ENCODE assay signal across 26 mouse cellular contexts in the genomic region with DNA sequence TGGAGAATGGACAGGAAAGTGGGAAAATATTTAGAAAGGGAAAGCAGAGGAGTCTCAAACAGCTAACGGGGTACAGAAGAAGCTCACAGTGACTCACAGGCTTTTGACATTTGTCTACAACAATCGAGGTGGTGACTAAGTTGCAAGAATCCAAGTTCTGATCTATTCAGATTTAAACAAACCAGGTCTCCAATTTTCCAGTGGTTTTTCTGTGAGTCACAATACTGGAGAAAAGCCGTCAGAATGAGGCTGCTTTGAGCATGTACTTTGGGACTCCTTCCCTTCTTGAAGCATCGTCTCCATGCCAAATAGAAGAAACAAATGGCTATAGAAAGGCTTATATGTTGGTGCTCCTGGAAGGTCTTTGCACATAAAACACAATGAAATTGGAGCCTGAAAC.
"Had no signal": no experiment of that assay in that cellular context is flagged by ENCODE, and none has a peak within 500 bp of the region (broad histone marks: within the 10 kb centered on the region; RNA-seq: fewer than 3 reads in every experiment).

No protein-coding gene starts in this region.

- DNase-seq: gastrocnemius, postnatal 25 days; heart, adult 18-20 months; heart, postnatal 10 days; heart, postnatal 4 days; kidney, adult 11 months; kidney, adult 2 months; kidney, adult 9 months; kidney, postnatal 14 days; kidney, postnatal 36 days; layer of hippocampus, adult 9-11 months; liver; liver, embryonic 13.5 days had no signal

- H3K4me2 ChIP-seq: heart, embryonic 12.5 days; hindbrain, embryonic 12.5 days; hindbrain, embryonic 14.5 days; kidney, embryonic 15.5 days; limb, embryonic 12.5 days; liver, embryonic 11.5 days; liver, embryonic 13.5 days; liver, embryonic 15.5 days had no signal

- H3K9me3 ChIP-seq: heart, embryonic 10.5 days; heart, embryonic 12.5 days; hindbrain, embryonic 10.5 days; hindbrain, embryonic 12.5 days; kidney, embryonic 15.5 days; limb, embryonic 10.5 days; limb, embryonic 12.5 days; liver, embryonic 13.5 days; liver, embryonic 15.5 days had no signal

- H3K36me3 ChIP-seq: heart, embryonic 10.5 days; heart, embryonic 12.5 days; hindbrain, embryonic 10.5 days; hindbrain, embryonic 12.5 days; kidney, embryonic 15.5 days; limb, embryonic 10.5 days; limb, embryonic 12.5 days; liver, embryonic 13.5 days; liver, embryonic 15.5 days had no signal

- H3K9ac ChIP-seq: heart, embryonic 12.5 days; hindbrain, embryonic 12.5 days; hindbrain, embryonic 14.5 days; kidney, embryonic 15.5 days; limb, embryonic 12.5 days; liver, embryonic 13.5 days; liver, embryonic 15.5 days had no signal

- H3K27ac ChIP-seq: heart, embryonic 10.5 days; hindbrain, embryonic 10.5 days; hindbrain, embryonic 12.5 days; hindbrain, embryonic 14.5 days; kidney, embryonic 15.5 days; kidney, postnatal 0 days; left cerebral cortex, adult 2 months; limb, embryonic 10.5 days; limb, embryonic 12.5 days; liver, embryonic 13.5 days; liver, embryonic 15.5 days had no signal

- H3K4me3 ChIP-seq: heart, embryonic 10.5 days; heart, embryonic 12.5 days; hindbrain, embryonic 10.5 days; hindbrain, embryonic 12.5 days; kidney, embryonic 15.5 days; left cerebral cortex, adult 2 months; limb, embryonic 10.5 days; limb, embryonic 12.5 days; liver, embryonic 13.5 days; liver, embryonic 15.5 days had no signal

- H3K27me3 ChIP-seq: heart, embryonic 12.5 days; hindbrain, embryonic 12.5 days; kidney, embryonic 15.5 days; limb, embryonic 12.5 days; liver, embryonic 13.5 days; liver, embryonic 15.5 days had no signal

- ATAC-seq: hindbrain, embryonic 16.5 days; intestine, embryonic 16.5 days had no signal

- H3K4me1 ChIP-seq: heart, embryonic 10.5 days; heart, embryonic 12.5 days; hindbrain, embryonic 10.5 days; hindbrain, embryonic 12.5 days; limb, embryonic 10.5 days; limb, embryonic 12.5 days; liver, embryonic 13.5 days; liver, embryonic 15.5 days had no signal
